Comparison of ENCODE assay signal across 24 mouse cellular contexts in genomic region chr14:54644294-54644693, GRCm38 (mm10). TPM values are rescaled to one million over a fixed set of nuclear protein-coding genes. Genes with fewer than 3 reads are reported as not detected.
"Had no signal": no experiment of that assay in that cellular context is flagged by ENCODE, and none has a peak within 500 bp of the region (broad histone marks: within the 10 kb centered on the region; RNA-seq: fewer than 3 reads in every experiment).

No protein-coding gene starts in this region.

- H3K4me3 ChIP-seq: layer of hippocampus, adult 2 months; limb, embryonic 10.5 days; liver, embryonic 12.5 days; midbrain, embryonic 10.5 days; neural tube, embryonic 12.5 days had no signal

- DNase-seq: kidney, postnatal 10 days; kidney, postnatal 4 days; lung, embryonic 14.5 days; lung, postnatal 10 days; midbrain, embryonic 14.5 days; retina, postnatal 1 day; right cerebral cortex, postnatal 4 days; spleen, adult 18-20 months; thymus, adult 2 months; thymus, postnatal 25 days had no signal

- H3K27me3 ChIP-seq: neural tube, embryonic 12.5 days had no signal

- H3K4me2 ChIP-seq: liver, embryonic 12.5 days; lung, embryonic 14.5 days; neural tube, embryonic 12.5 days had no signal

RNA-seq across cellular contexts. Expression of gene Gm17606, which starts 3.5 kb away (rescaled TPM):
- total RNA-seq: layer of hippocampus, adult 2 months; layer of hippocampus, postnatal 14 days; left cerebral cortex, adult 18-20 months; left cerebral cortex, postnatal 14 days; megakaryocyte, adult 5-6 weeks; neutrophil, adult 5-6 weeks had no signal
- polyA plus RNA-seq: kidney, embryonic 14.5 days; limb, embryonic 10.5 days; limb, embryonic 14.5 days; liver, embryonic 12.5 days; liver, embryonic 16.5 days; lung, embryonic 14.5 days; midbrain, embryonic 10.5 days; midbrain, embryonic 14.5 days; neural tube, embryonic 12.5 days; stomach, embryonic 14.5 days; thymus, adult 2 months had no signal

RNA-seq across cellular contexts. Expression of gene Psmb11, which starts 23.1 kb away (rescaled TPM):
- total RNA-seq: megakaryocyte, adult 5-6 weeks had no signal
- polyA plus RNA-seq: kidney, embryonic 14.5 days; liver, embryonic 12.5 days; liver, embryonic 16.5 days; lung, embryonic 14.5 days; midbrain, embryonic 14.5 days; neural tube, embryonic 12.5 days had no signal
